Mouse (Mus musculus) heart, postnatal 0 days (tissue): ENCODE results near the gene Erc1.

Experiments used
- CTCF ChIP-seq: IDR thresholded peaks from 2 replicates; pipeline ENCODE4 v1.5.1; 2016; ENCODE audit warnings: antibody characterized with exemption, control low read depth, low read depth
- EP300 ChIP-seq: IDR thresholded peaks from 2 replicates; pipeline ENCODE4 v1.6.1; 2016; ENCODE audit warnings: antibody characterized with exemption, low read depth

DNA sequence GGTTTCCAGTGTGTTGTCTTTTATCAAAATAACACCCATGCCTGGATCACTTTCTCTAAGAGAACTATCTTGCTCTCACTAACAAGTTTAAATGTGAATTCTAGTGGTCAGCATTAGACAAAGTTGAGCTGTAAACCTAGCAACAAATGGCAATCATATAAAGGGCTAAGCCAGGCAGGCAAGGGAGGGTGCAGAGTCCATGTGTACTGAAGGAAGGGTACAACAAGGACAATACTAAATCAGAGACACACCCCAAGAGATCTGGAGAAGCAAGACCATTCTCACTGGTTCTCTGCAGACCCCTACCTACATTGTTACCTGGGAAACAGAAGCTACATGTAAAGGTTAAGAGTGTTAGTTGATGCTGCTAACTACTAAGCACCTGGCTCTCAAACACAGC, 161.5 kb downstream of the Erc1 start:
- TF ChIP-seq CTCF, result no peak
- no peak for TF ChIP-seq EP300
